Mouse (Mus musculus) embryonic facial prominence, embryonic 13.5 days (tissue): ENCODE results near the gene Pfdn5. TPM values are rescaled to one million over a fixed set of nuclear protein-coding genes. Genes with fewer than 3 reads are reported as not detected.

Experiments
- ATAC-seq: fragments of 200-750 bp; cut with Nextera tagmentation; 2 replicates; pipeline ENCODE4 v1.8.0; 2017; ENCODE audit warnings: low read depth; ENCODE audit not compliant: insufficient number of reproducible peaks, insufficient read depth, low FRiP score, low TSS enrichment
- H3K27ac ChIP-seq: fragments of 300-500 bp; sonication (generic); 2 replicates; pipeline ENCODE4 v1.5.1; 2015; ENCODE audit warnings: moderate library complexity, mild to moderate bottlenecking, inconsistent platforms
- H3K27me3 ChIP-seq: fragments of 300-500 bp; sonication (generic); 2 replicates; pipeline ENCODE4 v1.6.1; 2015; ENCODE audit warnings: mild to moderate bottlenecking, inconsistent platforms
- H3K36me3 ChIP-seq: fragments of 300-500 bp; sonication (generic); 2 replicates; pipeline ENCODE4 v1.6.1; 2015; ENCODE audit warnings: mild to moderate bottlenecking, inconsistent platforms
- H3K4me1 ChIP-seq: fragments of 300-500 bp; sonication (generic); 2 replicates; pipeline ENCODE4 v1.6.1; 2015; ENCODE audit warnings: inconsistent platforms
- H3K4me2 ChIP-seq: fragments of 300-500 bp; sonication (generic); 2 replicates; pipeline ENCODE4 v1.6.1; 2015; ENCODE audit warnings: moderate library complexity, mild to moderate bottlenecking, inconsistent platforms
- H3K4me3 ChIP-seq: fragments of 300-500 bp; sonication (generic); 2 replicates; pipeline ENCODE4 v1.5.1; 2015; ENCODE audit warnings: mild to moderate bottlenecking, inconsistent platforms
- H3K9ac ChIP-seq: fragments of 300-500 bp; sonication (generic); 2 replicates; pipeline ENCODE4 v1.6.1; 2015; ENCODE audit warnings: mild to moderate bottlenecking, inconsistent platforms
- H3K9me3 ChIP-seq: fragments of 300-500 bp; sonication (generic); 2 replicates; pipeline ENCODE4 v1.6.1; 2016; ENCODE audit warnings: inconsistent platforms
- WGBS: fragments of 180-500 bp; shearing (Covaris S2); methylation state at CpG from one replicate; pipeline ENCODE4 v1.1.7; 2015; ENCODE audit warnings: mixed read lengths; 5-methylcytosine and 5-hydroxymethylcytosine counted together
- polyA plus RNA-seq: library from polyadenylated mRNA; unstranded; fragments of >200 nt; fragmentation: Nextera tagmentation; extraction: Ambion mirVana; gene quantifications from 2 replicates; pipeline ENCODE4 v1.2.1, GENCODE M21; 2015

The Pfdn5 gene
- polyA plus RNA-seq, 1 experiment from 2014 or later: 502 TPM

GRCm38 (mm10) chr15:102339612-102340011, 13.7 kb downstream of the Pfdn5 start:
- H3K4me3 ChIP-seq: no peak overlapping the region
- H3K27me3 ChIP-seq: no peaks in the 10 kb centered on the region
- H3K27ac ChIP-seq: no peak overlapping the region
- ATAC-seq: no peak
- no peak overlapping the region for H3K9ac ChIP-seq
- H3K4me2 ChIP-seq: no peak overlapping the region
- no peaks in the 10 kb centered on the region for H3K4me1 ChIP-seq
- WGBS: 71% methylated on average over 5 of the region's 5 CpGs
- H3K9me3 ChIP-seq: no peaks in the 10 kb centered on the region
- H3K36me3 ChIP-seq: peaks cover 79% of the 10 kb centered on the region

- Histone ChIP-seq H3K9ac (no peak overlapping the region), H3K27me3 (no peaks in the 10 kb centered on the region), H3K4me2 (no peak overlapping the region), H3K36me3 (peaks cover 80% of the 10 kb centered on the region), H3K9me3 (no peaks in the 10 kb centered on the region), H3K4me3 (no peak overlapping the region), H3K4me1 (no peaks in the 10 kb centered on the region), H3K27ac (no peak overlapping the region)
- no peak for ATAC-seq
- WGBS: 15% methylated on average over 1 of the region's 1 CpGs
Observed at GRCm38 (mm10) chr15:102341580-102341979, 15.7 kb downstream of the Pfdn5 start.

DNA sequence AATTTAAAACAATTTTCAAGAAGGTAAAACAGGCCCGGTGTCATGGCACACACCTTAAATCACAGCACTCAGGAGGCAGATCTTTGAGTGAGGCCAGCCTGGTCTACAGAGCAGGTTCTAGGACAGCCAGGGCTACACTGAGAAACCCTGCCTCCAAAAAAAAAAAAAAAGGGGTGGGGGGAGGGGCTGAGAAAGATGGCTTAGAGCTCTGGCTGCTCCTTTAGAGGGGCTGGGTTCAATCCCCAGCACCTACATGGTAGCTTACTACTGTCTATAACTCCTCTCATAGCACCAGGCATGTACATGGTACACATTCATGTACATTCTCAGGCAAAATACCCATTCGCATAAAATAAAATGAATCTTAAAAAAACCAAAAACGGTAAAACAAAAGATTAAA, 18.6 kb downstream of the Pfdn5 start:
- Histone ChIP-seq H3K4me1 (no peaks in the 10 kb centered on the region), H3K4me3 (no peak overlapping the region), H3K4me2 (no peak overlapping the region), H3K27ac (no peak overlapping the region), H3K27me3 (no peaks in the 10 kb centered on the region), H3K9me3 (no peaks in the 10 kb centered on the region), H3K36me3 (peaks cover 64% of the 10 kb centered on the region), H3K9ac (no peak overlapping the region)
- 94% methylated on average over 3 of the region's 3 CpGs for WGBS
- ATAC-seq: no peak

- ATAC-seq: no peak
- H3K4me3 ChIP-seq: no peak overlapping the region
- H3K9ac ChIP-seq: no peak overlapping the region
- no peak overlapping the region for H3K27ac ChIP-seq
- no peaks in the 10 kb centered on the region for H3K27me3 ChIP-seq
- WGBS: 88% methylated on average over 4 of the region's 4 CpGs
- no peaks in the 10 kb centered on the region for H3K9me3 ChIP-seq
- no peak overlapping the region for H3K4me2 ChIP-seq
- peaks cover 50% of the 10 kb centered on the region for H3K36me3 ChIP-seq
- peaks cover 11% of the 10 kb centered on the region for H3K4me1 ChIP-seq
Observed at GRCm38 (mm10) chr15:102346444-102346843, 20.5 kb downstream of the Pfdn5 start.

- H3K4me2 ChIP-seq: peak within 1 kb of the TSS; percentile 81
- H3K9me3 ChIP-seq: no peaks in the 10 kb centered on the region
- H3K4me1 ChIP-seq: peaks cover 16% of the 10 kb centered on the region
- ATAC-seq: peak; percentile 78; the same call in 1 of the 2 replicates
- peak within 1 kb of the TSS; percentile 86 for H3K27ac ChIP-seq
- no peaks in the 10 kb centered on the region for H3K27me3 ChIP-seq
- peak within 1 kb of the TSS; percentile 88 for H3K9ac ChIP-seq
- H3K36me3 ChIP-seq: peaks cover 26% of the 10 kb centered on the region
- H3K4me3 ChIP-seq: peak within 1 kb of the TSS; percentile 83
- WGBS: under 1% methylated on average over 56 of the region's 56 CpGs
Observed at GRCm38 (mm10) chr15:102350138-102350941, 24.4 kb downstream of the Pfdn5 start, which contains the start of gene Aaas. Aaas (minus strand) TSS chr15:102350771.

GRCm38 (mm10) chr15:102350942-102351291, 25.0 kb downstream of the Pfdn5 start:
- Histone ChIP-seq H3K27me3 (peaks cover 4% of the 10 kb centered on the region; the same call in 1 of the 2 replicates), H3K4me3 (peak overlapping the region; percentile 83), H3K27ac (peak overlapping the region; percentile 86), H3K36me3 (peaks cover 20% of the 10 kb centered on the region), H3K4me2 (peak overlapping the region; percentile 81), H3K9me3 (no peaks in the 10 kb centered on the region), H3K4me1 (peaks cover 20% of the 10 kb centered on the region), H3K9ac (peak overlapping the region; percentile 88)
- ATAC-seq: no peak
- WGBS: 9% methylated on average over 11 of the region's 11 CpGs

- WGBS: 53% methylated on average over 2 of the region's 2 CpGs
- no peak for ATAC-seq
- no peak overlapping the region for H3K9ac ChIP-seq
Observed at GRCm38 (mm10) chr15:102352177-102352576, 26.3 kb downstream of the Pfdn5 start.

DNA sequence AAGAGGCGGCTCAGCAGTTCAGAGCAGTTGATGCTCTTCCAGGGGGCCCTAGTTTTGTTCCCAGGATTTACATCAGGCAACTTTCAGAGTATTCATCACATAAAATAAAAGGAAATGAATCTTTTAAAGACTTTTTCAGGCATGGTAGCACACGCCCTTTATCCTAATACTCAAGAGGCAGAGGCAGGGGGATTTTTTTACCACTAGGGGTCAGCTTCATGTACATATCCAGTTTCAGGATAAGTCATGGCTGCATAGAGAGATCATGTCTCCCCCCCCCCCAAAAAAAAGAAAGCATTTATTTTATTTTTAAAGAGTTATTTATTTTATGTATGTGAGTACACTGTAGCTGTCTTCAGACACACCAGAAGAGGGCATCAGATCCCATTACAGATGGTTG, 28.1 kb downstream of the Pfdn5 start:
- ATAC-seq: no peak
- 0 out of 2 replicates have a peak overlapping the region, but pooled peaks have one; percentile 11 for H3K27ac ChIP-seq
- peaks cover 50% of the 10 kb centered on the region for H3K4me1 ChIP-seq
- peaks cover 32% of the 10 kb centered on the region for H3K27me3 ChIP-seq
- H3K36me3 ChIP-seq: no peaks in the 10 kb centered on the region
- 84% methylated on average over 2 of the region's 2 CpGs for WGBS
- H3K9me3 ChIP-seq: no peaks in the 10 kb centered on the region
- H3K4me2 ChIP-seq: no peak overlapping the region
- H3K9ac ChIP-seq: no peak overlapping the region
- H3K4me3 ChIP-seq: no peak overlapping the region

More at GRCm38 (mm10) chr15:102352177-102352576, 26.3 kb downstream of the Pfdn5 start:
- Histone ChIP-seq H3K4me2 (no peak overlapping the region), H3K4me1 (peaks cover 32% of the 10 kb centered on the region), H3K27ac (no peak overlapping the region), H3K36me3 (peaks cover 7% of the 10 kb centered on the region), H3K4me3 (no peak overlapping the region), H3K9me3 (no peaks in the 10 kb centered on the region), H3K27me3 (peaks cover 13% of the 10 kb centered on the region)

- ATAC-seq: peak; percentile 77
- Histone ChIP-seq H3K9me3 (no peaks in the 10 kb centered on the region), H3K27me3 (peaks cover 33% of the 10 kb centered on the region), H3K36me3 (no peaks in the 10 kb centered on the region), H3K4me1 (peaks cover 51% of the 10 kb centered on the region), H3K4me3 (peak overlapping the region; percentile 54), H3K4me2 (peak overlapping the region; percentile 91), H3K27ac (peak overlapping the region; percentile 93), H3K9ac (peak overlapping the region; percentile 82)
- under 1% methylated on average over 49 of the region's 49 CpGs for WGBS
Observed at GRCm38 (mm10) chr15:102355134-102355870, 29.4 kb downstream of the Pfdn5 start.

- H3K27ac ChIP-seq: peak overlapping the region; percentile 93
- H3K36me3 ChIP-seq: no peaks in the 10 kb centered on the region
- WGBS: 2% methylated on average over 38 of the region's 38 CpGs
- H3K9me3 ChIP-seq: no peaks in the 10 kb centered on the region
- H3K9ac ChIP-seq: peak overlapping the region; percentile 82
- H3K4me2 ChIP-seq: peak overlapping the region; percentile 91
- H3K4me1 ChIP-seq: peaks cover 51% of the 10 kb centered on the region
- peak; percentile 63 for ATAC-seq
- peaks cover 33% of the 10 kb centered on the region for H3K27me3 ChIP-seq
- H3K4me3 ChIP-seq: peak overlapping the region; percentile 54
Observed at GRCm38 (mm10) chr15:102355871-102356441, 30.0 kb downstream of the Pfdn5 start.

DNA sequence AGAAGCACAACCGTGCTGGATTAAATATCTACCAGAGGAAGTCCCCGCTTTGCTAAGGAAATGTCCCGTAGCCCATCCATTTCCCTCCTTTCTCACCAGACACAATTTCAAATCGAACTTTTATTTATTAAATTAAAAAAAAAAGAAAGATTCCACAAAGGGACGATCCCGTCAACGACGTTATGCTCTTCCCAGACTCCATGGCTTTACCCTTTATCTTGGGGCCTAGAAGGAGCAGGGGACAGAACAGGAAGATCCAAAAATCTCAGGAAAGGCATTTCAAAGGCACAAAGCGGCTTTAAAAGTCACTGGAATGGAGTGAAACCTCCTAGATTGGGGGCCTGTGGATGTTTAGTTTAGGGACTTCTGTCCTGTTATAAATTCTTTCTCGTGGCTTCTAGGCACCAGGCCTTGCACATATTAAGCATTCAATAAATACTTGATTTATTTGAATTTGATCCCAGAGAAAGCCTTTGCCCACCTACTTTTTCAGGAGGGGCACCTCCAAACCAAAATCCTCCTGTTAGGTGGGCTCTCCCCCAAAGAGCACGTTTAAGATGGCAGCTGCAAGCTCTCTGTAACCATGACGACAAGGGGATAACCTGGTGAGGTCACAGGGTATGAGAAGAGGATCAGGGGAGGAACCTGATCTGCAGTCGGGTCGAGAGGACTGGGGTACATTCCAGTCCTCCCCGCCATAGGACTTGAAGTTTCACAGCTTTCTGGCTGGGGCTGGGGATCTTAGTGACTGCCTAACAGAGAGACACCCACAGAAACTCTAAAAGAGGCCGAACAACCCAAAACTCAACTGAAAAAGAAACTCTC, 30.8 kb downstream of the Pfdn5 start:
- no peak for ATAC-seq
- Histone ChIP-seq H3K9ac (no peak overlapping the region; the same call in 1 of the 2 replicates), H3K27me3 (peaks cover 33% of the 10 kb centered on the region), H3K4me1 (peaks cover 46% of the 10 kb centered on the region), H3K36me3 (no peaks in the 10 kb centered on the region), H3K4me2 (peak overlapping the region; percentile 91), H3K27ac (peak overlapping the region; percentile 93), H3K9me3 (no peaks in the 10 kb centered on the region), H3K4me3 (peak overlapping the region; percentile 54; the same call in 1 of the 2 replicates)
- WGBS: 23% methylated on average over 16 of the region's 16 CpGs
